In genomic region chr11:11953364-11954114, GRCm38 (mm10) we compare ENCODE assay signal across 12 mouse cellular contexts. TPM values are rescaled to one million over a fixed set of nuclear protein-coding genes. Genes with fewer than 3 reads are reported as not detected.
A peak's percentile ranks its signal among the peaks of the same experiment; 100 is the strongest.
DNase-seq lines count a peak whose midpoint lies in the region; ATAC-seq lines count a peak whose summit lies in the region.
"Had no signal": no experiment of that assay in that cellular context is flagged by ENCODE, and none has a peak within 500 bp of the region (broad histone marks: within the 10 kb centered on the region; RNA-seq: fewer than 3 reads in every experiment).

No protein-coding gene starts in this region.

- no peak for ATAC-seq in heart, embryonic 11.5 days (replicated peaks; ENCODE audit: insufficient number of reproducible peaks, low FRiP score, low TSS enrichment)
- no peak for ATAC-seq in heart, embryonic 14.5 days (ENCODE audit: insufficient number of reproducible peaks, insufficient read depth, low FRiP score, low read depth)
- no peak for ATAC-seq in megakaryocyte-erythroid progenitor cell, adult 5-6 weeks (replicated peaks; ENCODE audit: low FRiP score, low TSS enrichment, poor library complexity, severe bottlenecking)
- ATAC-seq: forebrain, embryonic 13.5 days had no signal

- H3K27ac ChIP-seq in heart, embryonic 11.5 days (ENCODE audit: low read depth, low read length) = peak overlapping the region; percentile 78
- peak overlapping the region; percentile 76 to 97 for H3K27ac ChIP-seq in heart, embryonic 14.5 days (replicated peaks in 1 of 2; ENCODE audit: control insufficient read depth in 1 of 2, insufficient read depth in 1 of 2, low read depth in 2 of 2, low read length in 2 of 2)
- H3K27ac ChIP-seq: forebrain, embryonic 13.5 days; macrophage had no signal

- WGBS in heart, embryonic 11.5 days (ENCODE audit: insufficient replicate concordance) = 72% methylated on average over 11 of the region's 11 CpGs
- 60% methylated on average over 11 of the region's 11 CpGs for WGBS in heart, embryonic 14.5 days

- H3K9ac ChIP-seq in heart, embryonic 11.5 days (ENCODE audit: low read depth, low read length) = peak overlapping the region; percentile 12; the same call in 1 of the 2 replicates
- H3K9ac ChIP-seq in heart, embryonic 14.5 days (ENCODE audit: low read length) = peak overlapping the region; percentile 55
- H3K9ac ChIP-seq: forebrain, embryonic 13.5 days had no signal

- DNase-seq in heart, adult 9 months (ENCODE audit: low spot score in 2 of 2) = no peak
- peak; percentile 40 for DNase-seq in adipocyte (ENCODE audit: low spot score)
- DNase-seq in lung, postnatal 10 days = peak; percentile 74
- no peak for DNase-seq in cerebellum, adult 11 months
- no peak for DNase-seq in spleen, postnatal 10 days (ENCODE audit: low spot score in 2 of 2)
- DNase-seq: cerebellum, postnatal 25 days; kidney, adult 8-10 months had no signal

- peaks cover 49% of the 10 kb centered on the region for H3K4me1 ChIP-seq in heart, embryonic 11.5 days (ENCODE audit: control insufficient read depth, insufficient read depth, low read length)
- H3K4me1 ChIP-seq in heart, embryonic 14.5 days (ENCODE audit: control insufficient read depth in 2 of 2, insufficient read depth in 2 of 2, low read length in 2 of 2) = peaks cover 36 to 70% of the 10 kb centered on the region in 2 experiments

- no peak overlapping the region for H3K4me3 ChIP-seq in heart, embryonic 11.5 days (ENCODE audit: low read depth, low read length)
- no peak overlapping the region for H3K4me3 ChIP-seq in heart, embryonic 14.5 days (ENCODE audit: control insufficient read depth in 1 of 2, insufficient read depth in 1 of 2, low read depth in 1 of 2, low read length in 2 of 2)
- H3K4me3 ChIP-seq: forebrain, embryonic 13.5 days had no signal

- peaks cover 12% of the 10 kb centered on the region for H3K36me3 ChIP-seq in heart, embryonic 11.5 days (ENCODE audit: control insufficient read depth, insufficient read depth, low read length)
- peaks cover 55% of the 10 kb centered on the region for H3K36me3 ChIP-seq in heart, embryonic 14.5 days (ENCODE audit: control insufficient read depth, insufficient read depth, low read length)

- H3K4me2 ChIP-seq in heart, embryonic 11.5 days = no peak overlapping the region
- H3K4me2 ChIP-seq in heart, embryonic 14.5 days (ENCODE audit: low read length) = no peak overlapping the region
- H3K4me2 ChIP-seq: forebrain, embryonic 13.5 days had no signal

- no peaks in the 10 kb centered on the region for H3K9me3 ChIP-seq in heart, embryonic 11.5 days (replicated peaks; ENCODE audit: control insufficient read depth, low read length)
- H3K9me3 ChIP-seq in heart, embryonic 14.5 days (ENCODE audit: control insufficient read depth, low read length) = no peaks in the 10 kb centered on the region
- H3K9me3 ChIP-seq: forebrain, embryonic 13.5 days had no signal

- no peaks in the 10 kb centered on the region for H3K27me3 ChIP-seq in heart, embryonic 11.5 days (ENCODE audit: control insufficient read depth, insufficient read depth, low read length)
- no peaks in the 10 kb centered on the region for H3K27me3 ChIP-seq in heart, embryonic 14.5 days (ENCODE audit: control insufficient read depth, insufficient read depth, low read length)
- H3K27me3 ChIP-seq: forebrain, embryonic 13.5 days had no signal

RNA-seq across cellular contexts. Expression of gene Ddc, which starts 55.6 kb away (rescaled TPM):
- 39.7 and 44.5 TPM in 2 replicates for polyA plus RNA-seq in heart, embryonic 11.5 days (2014; fragmentation: Nextera tagmentation; extraction: Ambion mirVana)
- polyA plus RNA-seq in heart, embryonic 14.5 days (2014; fragmentation: Nextera tagmentation; extraction: Ambion mirVana) = 114 and 117 TPM in 2 replicates
- 3.9 TPM in 1 of 2 replicates, not detected in the other for total RNA-seq in megakaryocyte-erythroid progenitor cell, adult 5-6 weeks (2014; fragmentation: Nextera tagmentation)
- not detected in 2 replicates for total RNA-seq in megakaryocyte-erythroid progenitor cell, adult 5-6 weeks (2017)
- polyA plus RNA-seq: macrophage had no signal

Comparison
In these comparisons a context has a peak if more than half of its experiments do, and no peak if none do; other contexts are left out.
1. DNase-seq: peak in adipocyte (single experiment) and lung, postnatal 10 days (single experiment); none in heart, adult 9 months (0 of 2), cerebellum, adult 11 months (single experiment) and spleen, postnatal 10 days (0 of 2).